Mouse (Mus musculus) hindbrain, embryonic 11.5 days (tissue): ENCODE data around the gene Irx3. TPM values are rescaled to one million over a fixed set of nuclear protein-coding genes. Genes with fewer than 3 reads are reported as not detected.

Experiments used
- ATAC-seq: fragments of 200-750 bp; cut with Nextera tagmentation; 2 replicates; pipeline ENCODE4 v1.8.0; 2017; ENCODE audit warnings: mild to moderate bottlenecking, moderate TSS enrichment, moderate library complexity; ENCODE audit not compliant: low FRiP score
- DNase-seq: peaks from one replicate; pipeline ENCODE4 v3.0.0-alpha.2; 2015; ENCODE audit warnings: low spot score
- H3K27ac ChIP-seq: fragments of 300-500 bp; sonication (generic); 2 replicates; pipeline ENCODE4 v1.5.1; 2014; ENCODE audit warnings: mild to moderate bottlenecking, low read depth, low read length
- H3K27me3 ChIP-seq: fragments of 300-500 bp; sonication (generic); 2 replicates; pipeline ENCODE4 v1.6.1; 2014; ENCODE audit warnings: mild to moderate bottlenecking, low read length, moderate library complexity, mixed read lengths; ENCODE audit not compliant: control insufficient read depth, insufficient read depth
- H3K36me3 ChIP-seq: fragments of 300-500 bp; sonication (generic); 2 replicates; pipeline ENCODE4 v1.6.1; 2014; ENCODE audit warnings: mild to moderate bottlenecking, low read length, moderate library complexity, mixed read lengths; ENCODE audit not compliant: control insufficient read depth, insufficient read depth
- H3K4me1 ChIP-seq: fragments of 300-500 bp; sonication (generic); replicated peaks from 2 replicates; pipeline ENCODE4 v1.6.1; 2014; ENCODE audit warnings: low read length, mixed read lengths; ENCODE audit not compliant: control insufficient read depth, insufficient read depth
- H3K4me2 ChIP-seq: fragments of 300-500 bp; sonication (generic); replicated peaks from 2 replicates; pipeline ENCODE4 v1.6.1; 2014; ENCODE audit warnings: mild to moderate bottlenecking, low read depth, low read length
- H3K4me3 ChIP-seq: fragments of 300-500 bp; sonication (generic); 2 replicates; pipeline ENCODE4 v1.5.1; 2014; ENCODE audit warnings: low read depth, low read length
- H3K9ac ChIP-seq: fragments of 300-500 bp; sonication (generic); 2 replicates; pipeline ENCODE4 v1.6.1; 2014; ENCODE audit warnings: low read depth, low read length
- H3K9me3 ChIP-seq: fragments of 300-500 bp; sonication (generic); 2 replicates; pipeline ENCODE4 v1.6.1; 2016; ENCODE audit warnings: low read length; ENCODE audit not compliant: control insufficient read depth
- WGBS: fragments of 180-500 bp; shearing (Covaris S2); extraction: QIAGEN DNeasy Blood & Tissue Kit; methylation state at CpG from one replicate; pipeline ENCODE4 v1.1.7; 2014; 5-methylcytosine and 5-hydroxymethylcytosine counted together
- polyA plus RNA-seq: library from polyadenylated mRNA; unstranded; fragments of >200 nt; fragmentation: Nextera tagmentation; extraction: Ambion mirVana; gene quantifications from 2 replicates; pipeline ENCODE4 v1.2.1, GENCODE M21; 2014

The Irx3 gene
- polyA plus RNA-seq: 26.2 and 28.1 TPM in 2 replicates

DNA sequence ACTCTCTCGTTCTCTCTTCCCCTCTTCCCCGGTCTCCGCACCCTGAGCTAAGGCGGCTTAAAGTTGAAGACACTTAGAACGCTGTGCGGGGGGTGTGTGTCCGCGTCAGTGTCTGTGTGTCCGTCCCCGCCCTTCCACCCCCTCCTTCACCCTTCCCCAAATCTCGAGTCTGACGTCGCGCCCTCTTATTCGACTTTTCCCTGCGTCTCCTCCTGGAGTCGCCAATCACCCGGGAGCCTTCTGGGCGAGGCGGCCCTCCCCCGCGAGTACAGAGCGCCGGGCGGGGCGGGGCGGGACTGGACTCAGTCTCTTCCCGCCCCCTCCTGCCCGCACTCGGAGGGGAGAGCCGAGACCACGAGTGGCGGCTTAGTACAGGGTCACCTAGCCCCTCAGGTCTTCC, at the start of gene Irx3:
Gene Irx3, minus strand, starts transcription at position 229 of the 400 bp plus-strand sequence.
- H3K36me3 ChIP-seq: no peaks in the 10 kb centered on the region
- H3K9me3 ChIP-seq: no peaks in the 10 kb centered on the region
- H3K27ac ChIP-seq: peak within 1 kb of the TSS; percentile 99
- H3K4me2 ChIP-seq: peak within 1 kb of the TSS; percentile 84
- peak within 1 kb of the TSS; percentile 94 for H3K4me3 ChIP-seq
- ATAC-seq: peak; percentile 75
- peaks cover 4% of the 10 kb centered on the region; the same call in 1 of the 2 replicates for H3K27me3 ChIP-seq
- WGBS: under 1% methylated on average over 33 of the region's 33 CpGs
- peak; percentile 87 for DNase-seq
- H3K4me1 ChIP-seq: peaks cover 10% of the 10 kb centered on the region
- H3K9ac ChIP-seq: peak within 1 kb of the TSS; percentile 99

DNA sequence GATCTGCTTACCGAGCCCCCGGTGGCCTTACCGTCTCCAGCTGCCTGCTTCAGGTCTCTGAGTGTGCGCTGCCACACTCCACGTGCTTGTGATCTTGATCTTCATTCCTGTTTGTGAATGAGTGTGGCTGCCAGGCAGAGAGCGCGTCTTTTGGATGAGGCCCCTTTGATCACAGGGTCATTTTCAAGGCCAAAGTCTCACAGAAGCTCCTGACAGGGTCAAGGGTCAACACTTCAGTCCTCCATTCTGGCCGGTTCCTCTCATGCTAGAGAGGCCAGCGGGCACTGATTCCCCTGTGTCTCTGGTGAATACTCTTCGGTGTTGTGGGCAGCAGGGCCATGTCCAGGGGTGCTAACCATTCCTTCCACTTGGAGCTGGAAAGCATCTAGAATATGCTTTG, 49.5 kb upstream of the Irx3 start:
- no peak overlapping the region for H3K4me3 ChIP-seq
- H3K36me3 ChIP-seq: no peaks in the 10 kb centered on the region
- peaks cover 4% of the 10 kb centered on the region; the same call in 1 of the 2 replicates for H3K27me3 ChIP-seq
- H3K9ac ChIP-seq: no peak overlapping the region
- ATAC-seq (no peak), DNase-seq (no peak)
- 0 out of 2 replicates have a peak, but pooled peaks cover 2% of the 10 kb centered on the region for H3K4me1 ChIP-seq
- H3K4me2 ChIP-seq: no peak overlapping the region
- no peak overlapping the region for H3K27ac ChIP-seq
- H3K9me3 ChIP-seq: no peaks in the 10 kb centered on the region
- WGBS: 67% methylated on average over 10 of the region's 10 CpGs

GRCm38 (mm10) chr8:91849984-91850383, 48.1 kb upstream of the Irx3 start:
- no peaks in the 10 kb centered on the region for H3K9me3 ChIP-seq
- ATAC-seq (no peak), DNase-seq (no peak)
- no peak overlapping the region for H3K4me3 ChIP-seq
- H3K27ac ChIP-seq: no peak overlapping the region
- H3K4me2 ChIP-seq: no peak overlapping the region
- no peak overlapping the region for H3K9ac ChIP-seq
- H3K36me3 ChIP-seq: no peaks in the 10 kb centered on the region
- 90% methylated on average over 6 of the region's 6 CpGs for WGBS
- H3K27me3 ChIP-seq: 0 out of 2 replicates have a peak, but pooled peaks cover 2% of the 10 kb centered on the region
- 0 out of 2 replicates have a peak, but pooled peaks cover 2% of the 10 kb centered on the region for H3K4me1 ChIP-seq

GRCm38 (mm10) chr8:91849529-91849928, 47.7 kb upstream of the Irx3 start:
- no peaks in the 10 kb centered on the region for H3K36me3 ChIP-seq
- no peak overlapping the region for H3K4me3 ChIP-seq
- no peaks in the 10 kb centered on the region for H3K9me3 ChIP-seq
- DNase-seq (no peak), ATAC-seq (no peak)
- 0 out of 2 replicates have a peak, but pooled peaks cover 2% of the 10 kb centered on the region for H3K4me1 ChIP-seq
- no peak overlapping the region for H3K27ac ChIP-seq
- H3K4me2 ChIP-seq: no peak overlapping the region
- no peak overlapping the region for H3K9ac ChIP-seq
- 89% methylated on average over 8 of the region's 8 CpGs for WGBS
- H3K27me3 ChIP-seq: no peaks in the 10 kb centered on the region

GRCm38 (mm10) chr8:91845641-91846040, 43.8 kb upstream of the Irx3 start:
- ATAC-seq: no peak
- Histone ChIP-seq H3K27ac (no peak overlapping the region), H3K4me3 (no peak overlapping the region), H3K27me3 (no peaks in the 10 kb centered on the region), H3K9me3 (no peaks in the 10 kb centered on the region), H3K4me1 (no peaks in the 10 kb centered on the region), H3K9ac (no peak overlapping the region), H3K4me2 (no peak overlapping the region), H3K36me3 (no peaks in the 10 kb centered on the region)
- WGBS: 92% methylated on average over 3 of the region's 3 CpGs
- DNase-seq: no peak

- WGBS: 44% methylated on average over 1 of the region's 1 CpGs
- no peak overlapping the region for H3K27ac ChIP-seq
Measured at GRCm38 (mm10) chr8:91837131-91837530, 35.3 kb upstream of the Irx3 start.

DNA sequence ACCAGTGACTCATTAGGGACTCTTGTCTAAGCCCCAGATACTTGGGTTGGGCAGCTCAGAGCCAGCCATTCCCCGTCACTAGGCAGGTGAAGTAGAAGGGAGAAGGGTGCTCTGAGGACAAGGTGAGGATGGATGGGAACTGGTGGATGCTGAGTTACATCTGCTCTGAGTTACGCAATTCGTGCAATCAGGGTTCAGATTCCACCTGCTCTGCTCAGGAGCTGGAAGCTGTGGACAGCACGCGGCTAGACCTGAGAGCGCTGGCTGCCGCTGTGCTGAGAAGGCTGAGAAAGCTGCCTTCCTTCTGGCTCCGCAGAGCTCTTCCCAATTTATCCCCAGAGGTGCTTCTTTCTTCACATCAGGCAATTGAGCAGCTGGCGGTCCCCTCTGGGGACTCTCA, 34.8 kb upstream of the Irx3 start:
- Histone ChIP-seq H3K36me3 (no peaks in the 10 kb centered on the region), H3K27me3 (no peaks in the 10 kb centered on the region), H3K4me2 (no peak overlapping the region), H3K9me3 (no peaks in the 10 kb centered on the region), H3K4me3 (no peak overlapping the region), H3K9ac (no peak overlapping the region), H3K4me1 (no peaks in the 10 kb centered on the region), H3K27ac (no peak overlapping the region)
- DNase-seq (no peak), ATAC-seq (no peak)
- 67% methylated on average over 9 of the region's 9 CpGs for WGBS

More at GRCm38 (mm10) chr8:91837131-91837530, 35.3 kb upstream of the Irx3 start:
- Histone ChIP-seq H3K4me3 (no peak overlapping the region), H3K4me2 (no peak overlapping the region), H3K36me3 (no peaks in the 10 kb centered on the region), H3K9ac (no peak overlapping the region), H3K9me3 (no peaks in the 10 kb centered on the region), H3K27me3 (no peaks in the 10 kb centered on the region), H3K4me1 (no peaks in the 10 kb centered on the region)
- ATAC-seq (no peak), DNase-seq (no peak)

DNA sequence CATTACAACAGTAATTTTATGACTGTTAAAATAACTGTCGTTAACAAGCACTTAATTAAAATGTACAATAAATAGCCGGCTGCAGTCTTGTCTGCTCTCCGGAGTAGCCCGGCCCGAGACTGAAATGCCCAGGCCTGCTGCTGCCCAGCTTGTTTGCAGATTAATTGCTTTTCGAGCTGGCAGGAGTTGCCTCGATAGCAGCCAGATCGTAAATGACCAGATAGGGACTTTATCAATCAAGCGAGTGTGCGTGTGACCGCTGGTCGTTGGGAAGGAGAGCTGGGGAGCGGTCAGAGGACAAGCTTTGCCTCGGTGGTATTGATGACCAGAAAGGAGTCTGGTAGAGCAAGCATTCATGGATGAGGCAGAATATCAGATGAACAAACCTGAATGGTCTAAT, 25.8 kb upstream of the Irx3 start:
- no peak for ATAC-seq
- no peaks in the 10 kb centered on the region for H3K36me3 ChIP-seq
- no peak overlapping the region for H3K4me2 ChIP-seq
- DNase-seq: no peak
- no peaks in the 10 kb centered on the region for H3K27me3 ChIP-seq
- H3K9ac ChIP-seq: no peak overlapping the region
- H3K4me1 ChIP-seq: no peaks in the 10 kb centered on the region
- H3K9me3 ChIP-seq: no peaks in the 10 kb centered on the region
- WGBS: 75% methylated on average over 14 of the region's 14 CpGs
- no peak overlapping the region for H3K4me3 ChIP-seq
- H3K27ac ChIP-seq: no peak overlapping the region

- Histone ChIP-seq H3K4me2 (no peak overlapping the region), H3K27me3 (no peaks in the 10 kb centered on the region), H3K4me3 (no peak overlapping the region), H3K9me3 (no peaks in the 10 kb centered on the region), H3K27ac (no peak overlapping the region), H3K9ac (no peak overlapping the region), H3K36me3 (no peaks in the 10 kb centered on the region), H3K4me1 (no peaks in the 10 kb centered on the region)
- DNase-seq (no peak), ATAC-seq (no peak)
- 88% methylated on average over 9 of the region's 9 CpGs for WGBS
Measured at GRCm38 (mm10) chr8:91827192-91827591, 25.3 kb upstream of the Irx3 start.
